Mouse (Mus musculus) forebrain, embryonic 13.5 days (tissue): ENCODE measurements around the gene Dhrs7b. TPM values are rescaled to one million over a fixed set of nuclear protein-coding genes. Genes with fewer than 3 reads are reported as not detected.
A peak's percentile ranks its signal among the peaks of the same experiment; 100 is the strongest.
"Not testable (repeated sequence)": the region's sequence is repeated elsewhere in the genome, so short reads cannot be mapped to it uniquely, and the experiment has no call there.

Experiments
- ATAC-seq: fragments of 200-750 bp; cut with Nextera tagmentation; 2 replicates; pipeline ENCODE4 v1.8.0; 2017
- H3K27ac ChIP-seq: fragments of 300-500 bp; sonication (generic); 2 replicates; pipeline ENCODE4 v1.5.1; 2015; ENCODE audit warnings: inconsistent platforms, mild to moderate bottlenecking, moderate library complexity
- H3K27me3 ChIP-seq: fragments of 300-500 bp; sonication (generic); 2 replicates; pipeline ENCODE4 v1.6.1; 2015; ENCODE audit warnings: mild to moderate bottlenecking, inconsistent platforms
- H3K36me3 ChIP-seq: fragments of 300-500 bp; sonication (generic); 2 replicates; pipeline ENCODE4 v1.6.1; 2015; ENCODE audit warnings: mild to moderate bottlenecking, inconsistent platforms; ENCODE audit not compliant: poor library complexity, severe bottlenecking
- H3K4me1 ChIP-seq: fragments of 300-500 bp; sonication (generic); 2 replicates; pipeline ENCODE4 v1.6.1; 2015; ENCODE audit warnings: inconsistent platforms
- H3K4me2 ChIP-seq: fragments of 300-500 bp; sonication (generic); 2 replicates; pipeline ENCODE4 v1.6.1; 2015; ENCODE audit warnings: inconsistent platforms, mild to moderate bottlenecking, moderate library complexity
- H3K4me3 ChIP-seq: fragments of 300-500 bp; sonication (generic); 2 replicates; pipeline ENCODE4 v1.5.1; 2015; ENCODE audit warnings: mild to moderate bottlenecking, inconsistent platforms
- H3K9ac ChIP-seq: fragments of 300-500 bp; sonication (generic); 2 replicates; pipeline ENCODE4 v1.6.1; 2015; ENCODE audit warnings: mild to moderate bottlenecking, inconsistent platforms
- H3K9me3 ChIP-seq: fragments of 300-500 bp; sonication (generic); replicated peaks from 2 replicates; pipeline ENCODE4 v1.6.1; 2016; ENCODE audit warnings: inconsistent platforms
- WGBS: fragments of 180-500 bp; shearing (Covaris S2); methylation state at CpG from one replicate; pipeline ENCODE4 v1.1.7; 2015; 5-methylcytosine and 5-hydroxymethylcytosine counted together
- polyA plus RNA-seq: library from polyadenylated mRNA; unstranded; fragments of >200 nt; fragmentation: Nextera tagmentation; extraction: Ambion mirVana; gene quantifications from 2 replicates; pipeline ENCODE4 v1.2.1, GENCODE M21; 2015

The Dhrs7b gene
- polyA plus RNA-seq, 1 experiment from 2014 or later = 29.0 TPM

GRCm38 (mm10) chr11:60856587-60856986 is 26.2 kb downstream of the Dhrs7b start:
- no peaks in the 10 kb centered on the region for H3K4me1 ChIP-seq
- ATAC-seq = no peak
- H3K4me3 ChIP-seq = no peak overlapping the region
- H3K4me2 ChIP-seq = no peak overlapping the region
- peaks cover 82% of the 10 kb centered on the region for H3K36me3 ChIP-seq
- no peaks in the 10 kb centered on the region for H3K27me3 ChIP-seq
- 82% methylated on average over 3 of the region's 3 CpGs for WGBS
- H3K9ac ChIP-seq = no peak overlapping the region; the same call in 1 of the 2 replicates
- no peaks in the 10 kb centered on the region for H3K9me3 ChIP-seq
- H3K27ac ChIP-seq = no peak overlapping the region

- no peaks in the 10 kb centered on the region for H3K27me3 ChIP-seq
- H3K9me3 ChIP-seq = no peaks in the 10 kb centered on the region
- no peak overlapping the region for H3K4me2 ChIP-seq
- H3K4me1 ChIP-seq = no peaks in the 10 kb centered on the region
- H3K4me3 ChIP-seq = no peak overlapping the region
- peaks cover 73% of the 10 kb centered on the region for H3K36me3 ChIP-seq
- H3K27ac ChIP-seq = no peak overlapping the region
- no peak overlapping the region for H3K9ac ChIP-seq
- 95% methylated on average over 3 of the region's 3 CpGs for WGBS
- no peak for ATAC-seq
These were observed 31.6 kb downstream of the Dhrs7b start for GRCm38 (mm10) chr11:60861993-60862392.

DNA sequence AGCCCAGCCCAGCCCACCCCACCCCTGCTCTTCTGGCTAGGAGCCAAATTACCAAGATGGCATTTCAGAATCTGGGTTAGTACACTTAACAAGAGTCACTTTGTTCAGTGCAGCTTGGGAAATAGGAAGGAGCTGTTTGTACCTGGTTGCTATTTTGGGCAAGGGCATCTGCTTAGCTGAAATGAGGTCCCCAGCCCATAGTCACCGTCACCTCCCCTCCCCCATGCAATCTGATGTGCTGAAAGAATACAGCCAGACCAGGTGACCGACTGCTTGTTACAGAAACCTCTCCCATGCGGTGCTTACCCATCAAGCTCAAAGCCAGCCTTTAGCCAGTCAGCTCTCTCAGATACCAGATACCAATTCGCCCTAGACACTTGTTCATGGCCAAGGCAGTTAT is 32.8 kb downstream of the Dhrs7b start:
- 79% methylated on average over 4 of the region's 4 CpGs for WGBS
- Histone ChIP-seq H3K27ac (no peak overlapping the region), H3K4me2 (no peak overlapping the region), H3K9me3 (no peaks in the 10 kb centered on the region), H3K4me1 (no peaks in the 10 kb centered on the region), H3K36me3 (peaks cover 65% of the 10 kb centered on the region), H3K27me3 (no peaks in the 10 kb centered on the region), H3K9ac (no peak overlapping the region), H3K4me3 (no peak overlapping the region)
- ATAC-seq = no peak

GRCm38 (mm10) chr11:60864166-60864565 is 33.7 kb downstream of the Dhrs7b start:
- 89% methylated on average over 2 of the region's 2 CpGs for WGBS
- H3K4me1 ChIP-seq = no peaks in the 10 kb centered on the region
- H3K36me3 ChIP-seq = peaks cover 56% of the 10 kb centered on the region
- H3K9me3 ChIP-seq = no peaks in the 10 kb centered on the region
- no peak overlapping the region; the same call in 1 of the 2 replicates for H3K9ac ChIP-seq
- no peak overlapping the region for H3K4me2 ChIP-seq
- H3K4me3 ChIP-seq = no peak overlapping the region
- no peak overlapping the region for H3K27ac ChIP-seq
- ATAC-seq = no peak
- no peaks in the 10 kb centered on the region for H3K27me3 ChIP-seq

GRCm38 (mm10) chr11:60864916-60865315 is 34.5 kb downstream of the Dhrs7b start:
- Histone ChIP-seq H3K9me3 (no peaks in the 10 kb centered on the region), H3K4me2 (no peak overlapping the region), H3K4me1 (no peaks in the 10 kb centered on the region), H3K27me3 (no peaks in the 10 kb centered on the region), H3K9ac (no peak overlapping the region), H3K4me3 (no peak overlapping the region), H3K36me3 (peaks cover 52% of the 10 kb centered on the region), H3K27ac (no peak overlapping the region)
- 88% methylated on average over 14 of the region's 14 CpGs for WGBS
- no peak for ATAC-seq

DNA sequence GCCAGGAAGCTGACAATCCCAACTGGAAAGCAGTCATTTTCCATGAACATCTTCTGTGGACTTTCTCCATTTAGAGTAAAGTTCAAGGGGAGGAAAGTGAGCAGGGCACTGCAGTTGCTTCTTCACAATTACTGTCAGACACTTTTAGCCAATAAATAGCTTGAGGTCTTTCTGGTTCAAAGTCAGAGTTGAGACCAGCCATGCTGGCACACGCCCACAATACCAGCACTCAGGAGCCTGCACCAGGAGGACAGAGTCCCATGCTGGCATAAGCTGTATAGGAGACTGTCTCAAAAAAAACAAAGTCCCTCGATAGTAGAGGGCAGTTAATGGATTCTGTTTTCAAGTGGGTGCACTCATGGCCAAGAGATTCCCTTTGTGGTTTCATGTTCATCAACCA is 35.6 kb downstream of the Dhrs7b start:
- H3K4me3 ChIP-seq = no peak overlapping the region
- no peak overlapping the region for H3K27ac ChIP-seq
- no peak overlapping the region for H3K9ac ChIP-seq
- H3K4me1 ChIP-seq = no peaks in the 10 kb centered on the region
- ATAC-seq = no peak
- H3K27me3 ChIP-seq = no peaks in the 10 kb centered on the region
- H3K36me3 ChIP-seq = peaks cover 52% of the 10 kb centered on the region
- 60% methylated on average over 2 of the region's 2 CpGs for WGBS
- H3K4me2 ChIP-seq = no peak overlapping the region
- no peaks in the 10 kb centered on the region for H3K9me3 ChIP-seq

DNA sequence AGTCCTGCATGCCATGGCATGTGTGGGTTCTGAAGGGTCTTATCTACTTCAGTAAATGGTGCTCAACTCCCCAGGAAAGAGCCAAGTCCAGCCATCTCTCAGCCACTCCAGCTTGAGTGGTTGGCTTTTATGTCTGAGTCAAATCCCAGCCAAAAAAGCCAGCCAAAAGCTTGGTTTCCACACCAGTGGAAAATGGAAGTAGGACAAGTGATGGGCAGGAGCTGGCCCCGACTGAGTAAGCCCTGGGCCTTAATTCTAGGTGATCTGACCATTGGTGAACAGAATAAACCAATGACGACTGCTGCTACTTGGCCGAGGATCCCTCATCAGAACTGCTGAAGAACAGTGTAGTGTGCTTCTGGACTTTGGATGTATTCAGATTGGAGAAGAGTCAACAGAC is 37.0 kb downstream of the Dhrs7b start:
- H3K4me1 ChIP-seq = no peaks in the 10 kb centered on the region
- ATAC-seq = no peak
- no peak overlapping the region for H3K27ac ChIP-seq
- peaks cover 39% of the 10 kb centered on the region for H3K36me3 ChIP-seq
- no peak overlapping the region for H3K9ac ChIP-seq
- 89% methylated on average over 3 of the region's 3 CpGs for WGBS
- H3K9me3 ChIP-seq = no peaks in the 10 kb centered on the region
- no peak overlapping the region for H3K4me3 ChIP-seq
- H3K4me2 ChIP-seq = no peak overlapping the region
- no peaks in the 10 kb centered on the region for H3K27me3 ChIP-seq

- Histone ChIP-seq H3K4me1 (no peaks in the 10 kb centered on the region), H3K36me3 (peaks cover 39% of the 10 kb centered on the region), H3K4me2 (no peak overlapping the region), H3K4me3 (no peak overlapping the region), H3K9me3 (no peaks in the 10 kb centered on the region), H3K27ac (no peak overlapping the region), H3K9ac (no peak overlapping the region), H3K27me3 (no peaks in the 10 kb centered on the region)
- ATAC-seq = no peak
- whole genome bisulfite sequencing = 74% methylated on average over 8 of the region's 8 CpGs
These were observed 37.5 kb downstream of the Dhrs7b start for GRCm38 (mm10) chr11:60867904-60868303.

DNA sequence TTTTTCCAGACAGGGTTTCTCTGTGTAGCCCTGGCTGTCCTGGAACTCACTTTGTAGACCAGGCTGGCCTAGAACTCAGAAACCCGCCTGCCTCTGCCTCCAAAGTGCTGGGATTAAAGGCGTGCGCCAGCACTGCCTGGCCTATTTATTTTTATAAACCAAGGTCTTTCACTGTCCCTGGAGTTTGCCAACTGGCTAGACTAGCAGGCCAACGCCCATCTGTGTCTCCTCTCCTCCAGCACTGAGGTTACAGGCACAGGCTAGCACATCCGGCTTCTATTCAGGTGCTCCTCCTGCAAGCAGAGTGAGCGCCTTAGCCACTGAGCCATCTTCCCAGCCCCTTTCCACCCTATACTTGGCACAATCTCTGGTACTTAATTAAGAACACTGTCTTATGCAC is 39.0 kb downstream of the Dhrs7b start:
- not testable (repeated sequence) for H3K9ac ChIP-seq, ATAC-seq
- 96% methylated on average over 6 of the region's 6 CpGs for WGBS

DNA sequence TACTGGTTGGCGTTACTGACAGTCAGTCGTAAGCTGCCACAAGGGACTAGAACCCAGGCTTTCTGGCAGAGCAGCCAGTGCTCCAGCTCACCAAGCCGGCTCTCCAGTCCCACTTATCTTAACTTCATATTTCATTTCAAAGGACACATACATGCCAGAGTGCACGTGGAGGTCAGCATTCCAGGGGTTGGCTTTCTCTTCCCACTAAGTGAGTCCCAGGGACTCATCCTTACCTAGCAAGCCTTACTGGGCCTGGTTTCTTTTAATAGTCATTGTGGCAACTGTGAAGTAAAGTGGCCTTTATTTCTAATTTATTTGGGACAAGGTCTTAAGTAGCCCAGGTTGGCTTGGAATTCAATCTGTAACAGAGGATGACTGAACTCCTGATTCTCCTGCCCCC is 41.0 kb downstream of the Dhrs7b start:
- no peak overlapping the region for H3K9ac ChIP-seq
- ATAC-seq = no peak
- H3K27me3 ChIP-seq = no peaks in the 10 kb centered on the region
- H3K4me2 ChIP-seq = no peak overlapping the region
- peaks cover 23% of the 10 kb centered on the region for H3K4me1 ChIP-seq
- no peaks in the 10 kb centered on the region for H3K9me3 ChIP-seq
- 89% methylated on average over 4 of the region's 4 CpGs for WGBS
- no peak overlapping the region for H3K4me3 ChIP-seq
- peaks cover 16% of the 10 kb centered on the region; the same call in 1 of the 2 replicates for H3K36me3 ChIP-seq
- no peak overlapping the region for H3K27ac ChIP-seq

More for the DNA sequence above, 39.0 kb downstream of the Dhrs7b start:
- H3K36me3 ChIP-seq = peaks cover 25% of the 10 kb centered on the region
- not testable (repeated sequence) for H3K27ac ChIP-seq, H3K4me1 ChIP-seq, H3K4me2 ChIP-seq, H3K4me3 ChIP-seq, H3K27me3 ChIP-seq, H3K9me3 ChIP-seq

DNA sequence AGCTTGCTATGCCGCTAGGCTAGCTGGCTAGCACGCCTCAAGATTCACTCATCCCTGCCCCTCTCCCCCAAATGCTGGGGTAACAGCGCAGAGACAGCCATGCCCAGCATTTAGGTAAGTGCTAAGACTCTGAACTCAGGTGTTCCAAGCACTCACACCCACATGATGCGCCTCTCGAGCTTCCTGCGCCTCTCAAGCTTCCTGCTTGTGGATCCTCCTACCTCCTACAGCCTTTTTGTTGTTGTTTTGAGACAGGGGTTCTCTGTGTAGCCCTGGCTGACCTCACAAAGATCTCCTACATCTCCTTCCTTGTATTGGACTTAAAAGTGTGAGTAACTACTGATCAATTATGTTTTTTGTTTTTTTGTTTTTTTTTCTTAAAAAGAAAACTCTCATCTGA is 42.7 kb downstream of the Dhrs7b start:
- Histone ChIP-seq H3K9ac (no peak overlapping the region), H3K4me2 (no peak overlapping the region), H3K4me3 (no peak overlapping the region), H3K9me3 (no peaks in the 10 kb centered on the region), H3K36me3 (peaks cover 12% of the 10 kb centered on the region; the same call in 1 of the 2 replicates), H3K27me3 (no peaks in the 10 kb centered on the region), H3K4me1 (peaks cover 38% of the 10 kb centered on the region), H3K27ac (no peak overlapping the region)
- WGBS = 88% methylated on average over 6 of the region's 6 CpGs
- ATAC-seq = no peak

DNA sequence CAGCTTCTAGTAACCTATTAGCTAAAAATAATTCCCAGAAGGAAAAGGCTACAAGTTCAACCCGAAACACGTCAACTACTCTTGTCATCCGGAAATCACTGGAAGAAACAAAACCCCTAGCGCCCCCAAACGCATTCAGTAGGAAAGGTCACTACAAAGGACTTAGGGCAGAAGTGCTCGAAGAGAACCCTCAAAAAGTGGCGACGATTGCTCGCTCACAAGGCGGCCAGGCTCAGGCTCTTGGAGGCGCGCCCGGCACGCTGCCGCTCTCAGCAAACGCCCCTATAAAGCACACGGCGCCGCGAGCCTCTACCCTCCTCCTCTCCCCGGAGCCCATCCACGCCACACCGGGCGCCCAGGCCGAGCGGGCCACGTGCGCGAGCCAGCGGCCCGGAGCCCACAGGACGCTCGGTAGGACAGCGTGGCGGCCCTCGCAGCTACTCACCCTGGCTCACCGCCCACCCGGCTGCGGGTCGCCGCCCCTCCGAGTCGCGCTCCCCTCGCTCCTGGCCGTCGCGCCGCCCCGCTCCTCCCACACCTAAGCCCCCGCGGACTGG is 47.7 kb downstream of the Dhrs7b start:
- Histone ChIP-seq H3K9ac (peak overlapping the region; percentile 86), H3K4me1 (peaks cover 51% of the 10 kb centered on the region), H3K36me3 (no peaks in the 10 kb centered on the region; the same call in 1 of the 2 replicates), H3K9me3 (no peaks in the 10 kb centered on the region), H3K27ac (peak overlapping the region; percentile 80), H3K4me2 (peak overlapping the region; percentile 68), H3K27me3 (no peaks in the 10 kb centered on the region), H3K4me3 (peak overlapping the region; percentile 89)
- under 1% methylated on average over 45 of the region's 52 CpGs for WGBS
- ATAC-seq = peak; percentile 76

DNA sequence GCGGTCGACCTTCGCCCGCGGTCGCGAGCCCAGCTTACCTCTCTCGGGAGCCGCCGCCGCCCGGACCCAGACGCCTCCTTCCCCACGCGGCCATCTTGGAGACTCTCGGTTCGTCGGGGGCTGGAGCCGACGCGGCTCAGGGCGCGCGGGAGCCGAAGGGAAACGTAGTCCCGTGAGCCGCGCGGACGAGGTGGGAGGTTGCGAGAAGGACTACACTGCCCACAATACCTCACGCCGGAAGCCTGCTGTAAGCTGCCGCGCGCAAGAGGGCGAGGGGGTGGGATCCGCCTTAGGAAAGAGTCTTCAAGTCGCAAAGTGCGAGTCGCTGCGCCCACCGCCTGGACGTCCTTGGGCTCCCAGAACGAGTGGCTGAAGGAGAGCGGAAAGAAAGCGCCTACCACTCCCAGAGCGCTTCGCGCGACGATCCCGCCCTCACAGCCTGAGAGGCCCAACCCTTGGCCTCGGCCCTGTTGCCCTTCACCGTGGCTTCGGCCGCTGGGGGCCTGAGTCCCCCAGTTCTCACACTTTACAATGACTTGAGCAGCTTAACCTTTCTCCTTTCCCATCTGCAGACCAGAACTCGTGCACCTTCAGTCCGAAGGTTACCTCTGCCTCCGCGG is 48.4 kb downstream of the Dhrs7b start, which contains the start of gene Tmem11:
Gene Tmem11 (minus strand): TSS at position 598 of the 620 bp plus-strand sequence.
- H3K4me2 ChIP-seq = peak within 1 kb of the TSS; percentile 68
- H3K27ac ChIP-seq = peak within 1 kb of the TSS; percentile 86
- H3K9me3 ChIP-seq = no peaks in the 10 kb centered on the region
- ATAC-seq = peak; percentile 100
- H3K9ac ChIP-seq = peak within 1 kb of the TSS; percentile 86
- peaks cover 51% of the 10 kb centered on the region for H3K4me1 ChIP-seq
- H3K36me3 ChIP-seq = no peaks in the 10 kb centered on the region; the same call in 1 of the 2 replicates
- WGBS = under 1% methylated on average over 57 of the region's 62 CpGs
- no peaks in the 10 kb centered on the region for H3K27me3 ChIP-seq
- peak within 1 kb of the TSS; percentile 89 for H3K4me3 ChIP-seq
